Mouse (Mus musculus) adrenal gland, postnatal 10 days (tissue): ENCODE data around the gene Snrpc. TPM values are rescaled to one million over a fixed set of nuclear protein-coding genes. Genes with fewer than 3 reads are reported as not detected.

ENCODE experiments used
- DNase-seq: peaks from one replicate; pipeline ENCODE4 v3.0.0; 2021; ENCODE audit warnings: mixed read lengths
- total RNA-seq, 2 experiments: library from RNA; stranded (reverse); gene quantifications; 2 replicates each; pipeline ENCODE4 v1.2.3; 2021

Snrpc gene
- total RNA-seq, 2 experiments from 2014 or later: 94.8 to 102 TPM

DNA sequence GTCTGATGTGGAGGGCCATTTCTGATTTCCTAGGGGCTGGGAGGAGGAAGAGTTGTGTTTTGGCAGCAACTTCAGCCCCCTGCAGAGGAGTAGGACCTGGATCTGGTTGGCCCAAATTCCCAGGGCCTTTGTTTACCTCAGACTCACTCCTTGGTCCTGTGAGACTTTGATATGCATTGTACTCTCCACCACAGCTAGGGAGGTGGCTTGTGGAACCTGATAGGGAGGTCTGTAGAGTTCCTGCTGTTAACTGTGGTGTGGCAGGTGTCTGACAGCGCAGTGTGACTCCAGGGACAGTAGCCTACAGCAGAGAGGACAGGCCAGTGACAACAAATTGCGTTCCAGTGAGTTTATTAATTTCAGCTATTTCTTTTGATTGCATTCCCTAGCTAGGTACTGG, 21.2 kb downstream of the Snrpc start:
- no peak for DNase-seq

DNA sequence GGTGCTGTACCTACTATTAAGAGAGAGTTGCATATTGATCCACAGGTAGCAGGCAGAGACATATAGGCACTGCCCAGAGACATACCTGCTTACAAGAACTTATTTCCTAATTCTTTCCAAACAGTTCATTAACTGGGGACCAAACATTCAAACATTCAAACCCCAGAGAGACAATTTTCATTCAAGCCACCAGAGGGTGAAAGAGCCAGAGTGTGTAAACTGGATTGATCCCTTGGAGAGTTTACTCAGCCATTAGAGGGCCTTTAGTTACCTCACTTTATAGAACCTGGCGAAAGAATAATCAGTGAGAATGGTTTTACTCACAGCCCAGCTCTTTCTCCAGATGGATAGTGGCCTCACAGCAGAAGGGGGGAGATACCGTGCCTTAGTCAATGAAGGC, 27.5 kb downstream of the Snrpc start:
- no peak for DNase-seq

DNA sequence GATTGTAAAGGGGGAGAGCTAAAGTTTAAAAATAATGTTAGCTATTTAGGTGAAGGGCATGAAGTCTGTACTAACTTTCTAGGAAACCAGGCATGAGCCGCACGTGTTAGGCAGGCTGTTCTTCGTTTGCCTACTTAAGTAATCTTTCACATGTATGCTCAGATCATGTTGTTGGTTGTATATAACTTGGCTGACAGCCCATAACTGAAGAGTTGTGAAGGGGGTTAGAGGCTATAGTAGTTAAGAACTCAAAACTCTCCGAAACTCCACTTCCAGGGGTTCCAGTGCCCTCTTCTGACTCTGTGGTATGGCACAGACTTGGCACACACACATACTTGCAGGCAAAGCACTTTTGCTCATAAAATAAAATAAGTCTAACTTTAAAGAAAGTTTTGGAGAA, 28.8 kb downstream of the Snrpc start:
- DNase-seq: no peak

DNA sequence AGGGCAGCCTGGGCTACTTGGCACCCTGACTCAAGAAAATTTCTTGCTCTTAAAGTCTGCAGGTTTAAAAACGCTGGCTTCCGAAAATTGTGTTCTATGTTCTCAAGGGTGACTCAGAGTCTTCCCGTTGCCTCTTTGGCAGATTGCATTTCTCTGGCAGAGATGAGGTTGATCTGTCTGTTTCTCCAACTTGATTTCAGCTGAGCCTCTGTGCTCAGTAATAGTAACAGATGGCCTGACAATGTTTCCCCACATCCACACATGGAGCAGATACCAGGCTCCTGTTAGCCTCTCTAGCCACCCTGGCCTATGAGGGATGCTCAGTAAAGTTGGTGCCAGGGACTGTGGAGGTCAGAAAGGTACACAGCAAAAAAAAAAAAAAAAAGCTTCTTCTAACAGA, 33.9 kb downstream of the Snrpc start:
- no peak for DNase-seq

- no peak for DNase-seq
Measured at GRCm38 (mm10) chr17:27873583-27873982, 35.6 kb downstream of the Snrpc start.

DNA sequence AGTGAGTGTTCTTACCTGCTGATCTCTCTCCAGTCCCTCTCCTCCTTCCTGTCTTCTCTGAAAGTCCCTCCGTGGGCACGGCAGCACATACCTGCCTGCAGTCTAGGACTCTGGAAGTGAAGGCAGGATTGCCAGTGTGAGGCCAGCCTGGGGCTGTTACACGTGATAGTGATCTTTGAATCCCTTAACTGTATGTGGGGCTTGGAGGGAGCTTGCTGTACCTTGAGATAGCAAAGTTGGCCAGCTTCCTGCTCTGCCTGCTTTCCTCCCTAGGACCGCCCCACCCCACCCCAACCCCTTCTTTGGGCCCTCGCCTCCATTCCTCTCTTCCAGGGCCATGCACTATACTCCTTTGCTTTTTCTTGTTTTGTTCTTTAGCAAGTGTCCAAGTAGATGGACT, 36.6 kb downstream of the Snrpc start:
- DNase-seq: no peak

DNA sequence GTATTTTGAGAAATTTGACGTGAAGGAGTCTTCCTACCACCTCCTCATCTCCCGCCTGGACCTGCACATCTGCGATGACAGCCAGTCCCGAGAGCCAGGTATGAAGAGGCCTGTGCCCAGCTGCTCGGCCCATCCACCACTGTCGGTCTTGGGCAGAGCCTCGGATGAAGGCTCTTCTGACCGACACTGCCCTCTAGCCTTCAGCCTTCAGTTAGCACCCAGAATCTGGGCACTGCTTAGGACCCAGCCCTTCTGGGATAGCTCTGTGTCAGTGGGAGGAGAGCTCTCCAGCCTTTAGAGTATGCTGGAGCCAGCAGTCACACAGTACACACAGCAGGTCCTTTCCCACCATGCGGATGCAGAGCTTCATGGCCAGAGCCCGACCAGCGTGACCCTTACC, 43.6 kb downstream of the Snrpc start:
- peak; percentile 63 for DNase-seq

GRCm38 (mm10) chr17:27883129-27883528, 45.2 kb downstream of the Snrpc start:
- DNase-seq: peak; percentile 36

DNA sequence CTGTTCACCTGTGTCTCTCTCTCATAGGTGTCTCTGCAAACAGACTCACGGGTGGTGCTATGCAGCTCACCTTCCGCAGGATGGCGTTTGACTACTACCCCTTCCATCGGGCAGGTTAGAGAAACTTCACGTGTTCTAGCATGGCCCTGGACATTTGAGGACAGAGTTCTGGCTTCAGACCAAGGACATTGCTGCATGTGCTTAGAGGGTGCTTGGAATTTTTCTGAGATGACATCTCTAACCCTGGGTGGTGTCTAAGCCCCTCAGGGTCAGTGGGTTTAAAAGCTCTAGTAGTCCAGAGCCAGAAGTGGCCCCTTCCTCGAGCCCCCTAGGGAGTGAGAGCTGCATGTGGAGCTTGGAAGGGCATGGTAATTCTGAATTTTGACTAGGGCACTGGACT, 46.0 kb downstream of the Snrpc start:
- DNase-seq: no peak

GRCm38 (mm10) chr17:27886499-27887210, 48.7 kb downstream of the Snrpc start:
- DNase-seq: peak; percentile 75

Other genes with a start within 250 kb of the Snrpc start
- 100 to 1,000 TPM; 166 to 171 TPM for gene Nudt3, start 214.7 kb upstream of the Snrpc start, total RNA-seq
- gene RPS10-NUDT3, start 202.9 kb upstream of the Snrpc start, total RNA-seq: 1 to 10 TPM in 1 of 2 experiments, not detected in 1; 1.2 TPM
- 1,000 to 10,000 TPM in 1 of 2 experiments, 100 to 1,000 TPM in 1; 973 to 1,027 TPM for gene Rps10, start 201.5 kb upstream of the Snrpc start, total RNA-seq
- 1 to 10 TPM; 3.2 to 4.6 TPM for gene Pacsin1, start 182.6 kb upstream of the Snrpc start, total RNA-seq
- gene Spdef, start 109.2 kb upstream of the Snrpc start, total RNA-seq: not detected
- 100 to 1,000 TPM; 132 to 137 TPM for gene D17Wsu92e, start 17.5 kb upstream of the Snrpc start, total RNA-seq
- gene Uhrf1bp1, start 18.3 kb downstream of the Snrpc start, total RNA-seq: 10 to 100 TPM; 24.5 to 24.7 TPM
- 10 to 100 TPM; 26.9 to 40.0 TPM for gene Anks1, start 71.2 kb downstream of the Snrpc start, total RNA-seq
- 10 to 100 TPM; 28.9 to 29.8 TPM for gene Taf11, start 71.7 kb downstream of the Snrpc start, total RNA-seq
- under 1 TPM; 0.24 to 0.57 TPM for gene Tcp11, start 242.5 kb downstream of the Snrpc start, total RNA-seq